Mouse (Mus musculus) frontal cortex, postnatal 36 days (tissue): Measurements from ENCODE around the gene Tlk2.

ENCODE experiments used
- DNase-seq, 2 experiments: peaks; one replicate each; pipeline ENCODE4 v3.0.0; 2022; ENCODE audit warnings: low spot score in 2 of 2

Gene Tlk2

GRCm38 (mm10) chr11:105313633-105314014, 135.0 kb downstream of the Tlk2 start:
- DNase-seq: peak in 1 of 2 experiments; percentile 26

- no peak for DNase-seq
Observed at GRCm38 (mm10) chr11:105315296-105315695, 136.7 kb downstream of the Tlk2 start.

- DNase-seq: no peak
Observed at GRCm38 (mm10) chr11:105316121-105316520, 137.5 kb downstream of the Tlk2 start.

GRCm38 (mm10) chr11:105317769-105318168, 139.2 kb downstream of the Tlk2 start:
- DNase-seq: no peak

GRCm38 (mm10) chr11:105321090-105321489, 142.5 kb downstream of the Tlk2 start:
- no peak for DNase-seq

- no peak for DNase-seq
Observed at GRCm38 (mm10) chr11:105323530-105323929, 144.9 kb downstream of the Tlk2 start.

GRCm38 (mm10) chr11:105327101-105327500, 148.5 kb downstream of the Tlk2 start:
- DNase-seq: no peak

- DNase-seq: no peak
Observed at GRCm38 (mm10) chr11:105329962-105330361, 151.4 kb downstream of the Tlk2 start.

GRCm38 (mm10) chr11:105331129-105331528, 152.5 kb downstream of the Tlk2 start:
- no peak for DNase-seq

GRCm38 (mm10) chr11:105331732-105332131, 153.1 kb downstream of the Tlk2 start:
- DNase-seq: no peak

- peak; percentile 62 to 75 for DNase-seq
Observed at GRCm38 (mm10) chr11:105332468-105332867, 153.9 kb downstream of the Tlk2 start.
